Mouse (Mus musculus) intestine, postnatal 0 days (tissue): ENCODE measurements around the gene Bicral. TPM values are rescaled to one million over a fixed set of nuclear protein-coding genes. Genes with fewer than 3 reads are reported as not detected.

Experiments
- ATAC-seq: fragments of 200-750 bp; cut with Nextera tagmentation; 2 replicates; pipeline ENCODE4 v1.8.0; 2017; ENCODE audit warnings: mild to moderate bottlenecking, moderate TSS enrichment, moderate library complexity
- H3K27ac ChIP-seq: fragments of 300-500 bp; sonication (generic); 2 replicates; pipeline ENCODE4 v1.5.1; 2014; ENCODE audit warnings: mild to moderate bottlenecking, low read depth, low read length, moderate library complexity
- H3K27me3 ChIP-seq: fragments of 300-500 bp; sonication (generic); replicated peaks from 2 replicates; pipeline ENCODE4 v1.6.1; 2014; ENCODE audit warnings: low read length, mixed read lengths; ENCODE audit not compliant: control insufficient read depth, insufficient read depth
- H3K36me3 ChIP-seq: fragments of 300-500 bp; sonication (generic); 2 replicates; pipeline ENCODE4 v1.6.1; 2014; ENCODE audit warnings: mild to moderate bottlenecking, moderate library complexity; ENCODE audit not compliant: control insufficient read depth, insufficient read depth
- H3K4me1 ChIP-seq: fragments of 300-500 bp; sonication (generic); replicated peaks from 2 replicates; pipeline ENCODE4 v1.6.1; 2014; ENCODE audit warnings: antibody characterized with exemption, low read length, mixed read lengths; ENCODE audit not compliant: control insufficient read depth, insufficient read depth
- H3K4me2 ChIP-seq: fragments of 300-500 bp; sonication (generic); replicated peaks from 2 replicates; pipeline ENCODE4 v1.6.1; 2014; ENCODE audit warnings: low read depth, mild to moderate bottlenecking, moderate library complexity
- H3K4me3 ChIP-seq: fragments of 300-500 bp; sonication (generic); 2 replicates; pipeline ENCODE4 v1.5.1; 2014; ENCODE audit warnings: low read depth, low read length
- H3K9ac ChIP-seq: fragments of 300-500 bp; sonication (generic); 2 replicates; pipeline ENCODE4 v1.6.1; 2014; ENCODE audit warnings: mild to moderate bottlenecking, low read depth, low read length
- H3K9me3 ChIP-seq: fragments of 300-500 bp; sonication (generic); 2 replicates; pipeline ENCODE4 v1.6.1; 2016; ENCODE audit warnings: mixed run types; ENCODE audit not compliant: control insufficient read depth
- CTCF ChIP-seq: sonication (generic); IDR thresholded peaks from 2 replicates; pipeline ENCODE4 v1.5.1; 2016; ENCODE audit warnings: low read depth, mild to moderate bottlenecking, control low read depth, antibody characterized with exemption, moderate library complexity
- WGBS: fragments of 180-500 bp; shearing (Covaris S2); extraction: QIAGEN DNeasy Blood & Tissue Kit; methylation state at CpG from one replicate; pipeline ENCODE4 v1.1.7; 2014; 5-methylcytosine and 5-hydroxymethylcytosine counted together
- polyA plus RNA-seq: library from polyadenylated mRNA; unstranded; fragments of >200 nt; fragmentation: Nextera tagmentation; extraction: Ambion mirVana; gene quantifications from 2 replicates; pipeline ENCODE4 v1.2.1, GENCODE M21; 2015

Bicral gene
- polyA plus RNA-seq, 1 experiment from 2014 or later = 2.2 TPM

GRCm38 (mm10) chr17:46856471-46857360 lies 1.6 kb downstream of the Bicral start:
- no peak for TF ChIP-seq CTCF
- H3K9me3 ChIP-seq = no peaks in the 10 kb centered on the region
- ATAC-seq = peak; percentile 65
- H3K36me3 ChIP-seq = no peaks in the 10 kb centered on the region
- H3K9ac ChIP-seq = peak overlapping the region; percentile 100
- H3K4me3 ChIP-seq = peak overlapping the region; percentile 83
- peak overlapping the region; percentile 100 for H3K27ac ChIP-seq
- under 1% methylated on average over 86 of the region's 87 CpGs for WGBS
- no peaks in the 10 kb centered on the region for H3K27me3 ChIP-seq
- 0 out of 2 replicates have a peak, but pooled peaks cover 4% of the 10 kb centered on the region for H3K4me1 ChIP-seq
- H3K4me2 ChIP-seq = peak overlapping the region; percentile 70

- H3K4me1 ChIP-seq = 0 out of 2 replicates have a peak, but pooled peaks cover 4% of the 10 kb centered on the region
- H3K9me3 ChIP-seq = no peaks in the 10 kb centered on the region
- peak overlapping the region; percentile 100 for H3K27ac ChIP-seq
- H3K27me3 ChIP-seq = no peaks in the 10 kb centered on the region
- WGBS = 10% methylated on average over 4 of the region's 4 CpGs
- TF ChIP-seq CTCF = no peak
- peak overlapping the region; percentile 70 for H3K4me2 ChIP-seq
- H3K36me3 ChIP-seq = no peaks in the 10 kb centered on the region
- ATAC-seq = no peak
- H3K4me3 ChIP-seq = peak overlapping the region; percentile 83
- peak overlapping the region; percentile 100 for H3K9ac ChIP-seq
Measured at GRCm38 (mm10) chr17:46856107-46856388, 2.2 kb downstream of the Bicral start.

- H3K4me3 ChIP-seq = peak overlapping the region; percentile 83
- peak overlapping the region; percentile 70 for H3K4me2 ChIP-seq
- TF ChIP-seq CTCF = no peak
- no peak for ATAC-seq
- H3K27me3 ChIP-seq = no peaks in the 10 kb centered on the region
- H3K9ac ChIP-seq = peak overlapping the region; percentile 100
- H3K36me3 ChIP-seq = no peaks in the 10 kb centered on the region
- H3K27ac ChIP-seq = peak overlapping the region; percentile 100; the same call in 1 of the 2 replicates
- WGBS = 44% methylated on average over 15 of the region's 15 CpGs
- H3K9me3 ChIP-seq = no peaks in the 10 kb centered on the region
- 0 out of 2 replicates have a peak, but pooled peaks cover 4% of the 10 kb centered on the region for H3K4me1 ChIP-seq
Measured at GRCm38 (mm10) chr17:46855328-46856106, 2.8 kb downstream of the Bicral start.

- 43% methylated on average over 8 of the region's 8 CpGs for WGBS
- Histone ChIP-seq H3K4me2 (peak overlapping the region; percentile 70), H3K27ac (peak overlapping the region; percentile 75; the same call in 1 of the 2 replicates), H3K4me3 (no peak overlapping the region), H3K4me1 (0 out of 2 replicates have a peak, but pooled peaks cover 4% of the 10 kb centered on the region), H3K36me3 (no peaks in the 10 kb centered on the region), H3K9me3 (no peaks in the 10 kb centered on the region), H3K9ac (no peak overlapping the region), H3K27me3 (no peaks in the 10 kb centered on the region)
- no peak for ATAC-seq
- TF ChIP-seq CTCF = no peak
Measured at GRCm38 (mm10) chr17:46854640-46855110, 3.6 kb downstream of the Bicral start.

GRCm38 (mm10) chr17:46854096-46854495 lies 4.2 kb downstream of the Bicral start:
- TF ChIP-seq CTCF = no peak
- no peak for ATAC-seq
- no peaks in the 10 kb centered on the region for H3K36me3 ChIP-seq
- H3K27ac ChIP-seq = no peak overlapping the region
- no peak overlapping the region for H3K9ac ChIP-seq
- WGBS = 83% methylated on average over 7 of the region's 7 CpGs
- H3K4me3 ChIP-seq = no peak overlapping the region
- no peak overlapping the region for H3K4me2 ChIP-seq
- 0 out of 2 replicates have a peak, but pooled peaks cover 4% of the 10 kb centered on the region for H3K4me1 ChIP-seq
- no peaks in the 10 kb centered on the region for H3K27me3 ChIP-seq
- no peaks in the 10 kb centered on the region for H3K9me3 ChIP-seq

GRCm38 (mm10) chr17:46853281-46853680 lies 5.0 kb downstream of the Bicral start:
- Histone ChIP-seq H3K4me3 (no peak overlapping the region), H3K9ac (no peak overlapping the region), H3K9me3 (no peaks in the 10 kb centered on the region), H3K4me1 (0 out of 2 replicates have a peak, but pooled peaks cover 4% of the 10 kb centered on the region), H3K4me2 (peak overlapping the region; percentile 32; the same call in 1 of the 2 replicates), H3K27me3 (no peaks in the 10 kb centered on the region), H3K27ac (no peak overlapping the region), H3K36me3 (no peaks in the 10 kb centered on the region)
- 35% methylated on average over 6 of the region's 6 CpGs for WGBS
- no peak for ATAC-seq
- TF ChIP-seq CTCF = no peak
